Mouse (Mus musculus): ENCODE data around the gene Mindy4.

DNA sequence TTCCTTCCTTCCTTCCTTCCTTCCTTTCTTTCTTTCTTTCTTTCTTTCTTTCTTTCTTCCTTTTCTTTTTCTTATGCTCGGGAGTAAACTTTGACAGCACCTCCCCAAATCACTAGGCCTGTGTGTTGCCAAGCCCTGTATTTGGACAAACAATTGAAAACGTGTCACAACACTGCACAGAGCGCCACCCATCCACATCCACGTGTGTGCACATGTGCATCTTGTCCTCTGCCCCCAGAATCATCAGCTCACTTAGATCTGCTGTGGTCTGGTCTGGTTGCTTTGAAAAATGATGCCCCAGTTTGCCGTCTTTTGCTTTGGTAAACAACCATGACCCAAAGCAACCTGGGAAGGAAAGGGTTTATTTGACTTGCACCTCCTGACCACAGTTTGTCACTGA is 27.3 kb upstream of the Mindy4 start:
- TF ChIP-seq CTCF (IDR thresholded peaks at IDR 0.05; ENCODE audit: low read depth, low read length) (no peak), GATA1 (IDR thresholded peaks at IDR 0.05; ENCODE audit: borderline replicate concordance, low read length) (no peak), GATA2 (IDR thresholded peaks at IDR 0.05; ENCODE audit: borderline replicate concordance, low read depth, low read length) (no peak), TAL1 (conservative IDR thresholded peaks at IDR 0.05; ENCODE audit: low read depth, low read length) (no peak)

Data from G1E (cell line).